Mouse (Mus musculus): ENCODE measurements at regions not wholly inside any gene's neighbourhood (a gene's known extent, or its start where the extent isn't known, plus 50 kb on each side); places are given as distances from the start of the nearest gene placed in this dataset.

DNA sequence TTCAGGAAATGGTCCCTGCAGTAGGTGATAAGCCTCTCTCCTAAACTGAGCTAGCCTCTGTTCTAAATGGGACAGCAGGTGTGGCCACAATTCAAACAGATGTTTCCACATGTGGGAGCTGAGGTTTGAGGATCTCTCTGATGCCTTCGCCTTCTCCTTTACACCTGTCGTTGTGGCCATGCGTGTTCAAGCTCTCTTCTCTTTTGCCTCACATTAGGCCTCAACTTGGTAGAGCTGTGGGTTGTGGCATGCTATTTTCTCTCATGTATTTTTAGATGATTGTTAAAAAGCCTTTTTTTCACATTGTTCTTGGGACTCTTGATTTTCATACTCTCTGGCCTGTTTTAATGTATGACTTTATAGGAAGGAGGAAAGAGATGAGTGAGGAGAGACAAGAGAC is 526.8 kb downstream of the Lmo4 start:
- no peak overlapping the region for H3K4me3 ChIP-seq (ENCODE audit: control insufficient read depth in 1 of 2, insufficient read depth in 1 of 2, low read depth in 2 of 2, low read length in 2 of 2)
- H3K9me3 ChIP-seq (replicated peaks; ENCODE audit: insufficient read depth, low read length) = no peaks in the 10 kb centered on the region
- no peak for TF ChIP-seq CHD1 (IDR thresholded peaks at IDR 0.05; ENCODE audit: low read depth, low read length)
- no peak for TF ChIP-seq USF1 (IDR thresholded peaks at IDR 0.05; ENCODE audit: low read depth, low read length)
- no peak for TF ChIP-seq SMC3 (IDR thresholded peaks at IDR 0.05; ENCODE audit: low read depth, low read length)
- no peak for TF ChIP-seq ELF1 (IDR thresholded peaks at IDR 0.05; ENCODE audit: low read depth, low read length)
- TF ChIP-seq GABPA (IDR thresholded peaks at IDR 0.05; ENCODE audit: low read depth, low read length) = no peak
- no peak for TF ChIP-seq GATA1 (IDR thresholded peaks at IDR 0.05; ENCODE audit: low read depth, low read length)
- TF ChIP-seq NELFE (IDR thresholded peaks at IDR 0.05; ENCODE audit: low read depth, low read length) = no peak
- TF ChIP-seq ETS1 (IDR thresholded peaks at IDR 0.05; ENCODE audit: low read depth, low read length) = no peak
- no peak for TF ChIP-seq E2F4 (IDR thresholded peaks at IDR 0.05; ENCODE audit: borderline replicate concordance, low read depth, low read length)
- TF ChIP-seq MAZ (IDR thresholded peaks at IDR 0.05; ENCODE audit: low read depth, low read length) = no peak
- TF ChIP-seq ZKSCAN1 (IDR thresholded peaks at IDR 0.05; ENCODE audit: low read depth, low read length) = no peak
- TF ChIP-seq TCF12 (IDR thresholded peaks at IDR 0.05; ENCODE audit: low read depth, low read length) = no peak
- TF ChIP-seq MXI1 (IDR thresholded peaks at IDR 0.05; ENCODE audit: low read depth, low read length) = no peak
- TF ChIP-seq CTCF (IDR thresholded peaks at IDR 0.05 in 2 of 3, conservative IDR thresholded peaks at IDR 0.05 in 1 of 3; ENCODE audit: control insufficient read depth in 1 of 3, insufficient read depth in 1 of 3, low read depth in 2 of 3, low read length in 3 of 3, poor library complexity in 1 of 3, severe bottlenecking in 1 of 3) = no peak
- no peak for TF ChIP-seq EP300 (IDR thresholded peaks at IDR 0.05; ENCODE audit: low read depth in 1 of 2, low read length in 2 of 2)
- TF ChIP-seq POLR2AphosphoS5 (IDR thresholded peaks at IDR 0.05; ENCODE audit: borderline replicate concordance, low read depth, low read length) = no peak
- TF ChIP-seq KAT2A (conservative IDR thresholded peaks at IDR 0.05; ENCODE audit: low read depth, low read length) = no peak
- no peak for DNase-seq (ENCODE audit: low read depth, low spot score)
- H3K4me1 ChIP-seq (ENCODE audit: control insufficient read depth in 1 of 2, insufficient read depth in 2 of 2, low read length in 2 of 2) = no peaks in the 10 kb centered on the region
- H3K79me2 ChIP-seq (ENCODE audit: control insufficient read depth, insufficient read depth, low read length, poor library complexity) = no peaks in the 10 kb centered on the region
- H3K27me3 ChIP-seq (ENCODE audit: control insufficient read depth in 1 of 2, insufficient read depth in 2 of 2, low read length in 2 of 2) = no peaks in the 10 kb centered on the region
- no peak overlapping the region for H3K27ac ChIP-seq (ENCODE audit: control insufficient read depth, low read depth, low read length)
- no peak overlapping the region for H3K9ac ChIP-seq (ENCODE audit: control insufficient read depth, low read depth, low read length, poor library complexity, severe bottlenecking)
- no peaks in the 10 kb centered on the region for H3K36me3 ChIP-seq (ENCODE audit: control insufficient read depth in 1 of 2, insufficient read depth in 2 of 2, low read length in 2 of 2)

DNA sequence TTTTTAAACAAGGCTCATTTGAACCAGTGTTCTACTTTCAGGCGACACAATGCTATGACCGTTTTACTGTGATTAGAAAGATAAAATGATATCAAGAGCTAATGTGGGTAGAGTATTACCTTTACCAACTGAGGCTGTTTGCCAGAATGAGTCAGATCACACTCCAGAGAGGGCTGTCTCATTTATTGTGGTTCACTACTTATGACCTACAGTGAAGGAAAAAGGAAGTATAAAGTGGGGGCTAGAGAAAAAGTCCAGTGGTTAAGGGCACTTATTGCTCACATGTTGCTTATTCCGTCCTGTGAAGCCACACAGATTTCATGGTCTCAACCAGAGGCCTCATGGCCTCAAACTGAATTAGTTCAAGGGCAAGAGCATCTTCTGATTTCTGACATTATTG is 530.2 kb downstream of the Lmo4 start:
- TF ChIP-seq MXI1 (IDR thresholded peaks at IDR 0.05; ENCODE audit: low read depth, low read length) = no peak
- TF ChIP-seq UBTF (IDR thresholded peaks at IDR 0.05; ENCODE audit: borderline replicate concordance, insufficient read depth, low read depth, low read length) = no peak
- TF ChIP-seq CTCF (IDR thresholded peaks at IDR 0.05 in 2 of 3, conservative IDR thresholded peaks at IDR 0.05 in 1 of 3; ENCODE audit: control insufficient read depth in 1 of 3, insufficient read depth in 1 of 3, low read depth in 2 of 3, low read length in 3 of 3, poor library complexity in 1 of 3, severe bottlenecking in 1 of 3) = no peak
- no peak for TF ChIP-seq BHLHE40 (IDR thresholded peaks at IDR 0.05; ENCODE audit: borderline replicate concordance, low read depth, low read length)
- no peak for TF ChIP-seq MEF2A (IDR thresholded peaks at IDR 0.05; ENCODE audit: extremely low read depth, insufficient replicate concordance, low read depth, low read length, poor library complexity, severe bottlenecking)
- no peak for TF ChIP-seq ZKSCAN1 (IDR thresholded peaks at IDR 0.05; ENCODE audit: low read depth, low read length)
- no peak for TF ChIP-seq ELF1 (IDR thresholded peaks at IDR 0.05; ENCODE audit: low read depth, low read length)
- TF ChIP-seq ZMIZ1 (IDR thresholded peaks at IDR 0.05; ENCODE audit: low read depth, low read length) = no peak
- no peak for TF ChIP-seq NELFE (IDR thresholded peaks at IDR 0.05; ENCODE audit: low read depth, low read length)
- no peak for TF ChIP-seq HCFC1 (IDR thresholded peaks at IDR 0.05; ENCODE audit: low read depth, low read length)
- no peak for TF ChIP-seq MYC (IDR thresholded peaks at IDR 0.05; ENCODE audit: low read depth, low read length)
- TF ChIP-seq POLR2AphosphoS2 (IDR thresholded peaks at IDR 0.05; ENCODE audit: low read length) = no peak
- TF ChIP-seq SMC3 (IDR thresholded peaks at IDR 0.05; ENCODE audit: low read depth, low read length) = no peak
- TF ChIP-seq MAZ (IDR thresholded peaks at IDR 0.05; ENCODE audit: low read depth, low read length) = no peak
- no peak for TF ChIP-seq ZC3H11A (IDR thresholded peaks at IDR 0.05; ENCODE audit: low read depth, low read length)
- TF ChIP-seq TBP (IDR thresholded peaks at IDR 0.05; ENCODE audit: low read depth, low read length) = no peak
- no peak for TF ChIP-seq CHD1 (IDR thresholded peaks at IDR 0.05; ENCODE audit: low read depth, low read length)
- no peak for TF ChIP-seq ETS1 (IDR thresholded peaks at IDR 0.05; ENCODE audit: low read depth, low read length)
- no peak for TF ChIP-seq TCF12 (IDR thresholded peaks at IDR 0.05; ENCODE audit: low read depth, low read length)
- no peak for TF ChIP-seq RCOR1 (IDR thresholded peaks at IDR 0.05; ENCODE audit: low read depth, low read length)
- Histone ChIP-seq H3K27me3 (ENCODE audit: control insufficient read depth in 1 of 2, insufficient read depth in 2 of 2, low read length in 2 of 2) (no peaks in the 10 kb centered on the region), H3K9me3 (replicated peaks; ENCODE audit: insufficient read depth, low read length) (no peaks in the 10 kb centered on the region), H3K36me3 (ENCODE audit: control insufficient read depth in 1 of 2, insufficient read depth in 2 of 2, low read length in 2 of 2) (no peaks in the 10 kb centered on the region), H3K79me2 (ENCODE audit: control insufficient read depth, insufficient read depth, low read length, poor library complexity) (no peaks in the 10 kb centered on the region), H3K9ac (ENCODE audit: control insufficient read depth, low read depth, low read length, poor library complexity, severe bottlenecking) (no peak overlapping the region), H3K4me1 (ENCODE audit: control insufficient read depth in 1 of 2, insufficient read depth in 2 of 2, low read length in 2 of 2) (no peaks in the 10 kb centered on the region), H3K4me3 (ENCODE audit: control insufficient read depth in 1 of 2, insufficient read depth in 1 of 2, low read depth in 2 of 2, low read length in 2 of 2) (no peak overlapping the region), H3K27ac (ENCODE audit: control insufficient read depth, low read depth, low read length) (no peak overlapping the region)
- DNase-seq (ENCODE audit: low read depth, low spot score) = no peak
